Mouse (Mus musculus): Measurements from ENCODE around the gene Acoxl.

Acoxl gene

DNA sequence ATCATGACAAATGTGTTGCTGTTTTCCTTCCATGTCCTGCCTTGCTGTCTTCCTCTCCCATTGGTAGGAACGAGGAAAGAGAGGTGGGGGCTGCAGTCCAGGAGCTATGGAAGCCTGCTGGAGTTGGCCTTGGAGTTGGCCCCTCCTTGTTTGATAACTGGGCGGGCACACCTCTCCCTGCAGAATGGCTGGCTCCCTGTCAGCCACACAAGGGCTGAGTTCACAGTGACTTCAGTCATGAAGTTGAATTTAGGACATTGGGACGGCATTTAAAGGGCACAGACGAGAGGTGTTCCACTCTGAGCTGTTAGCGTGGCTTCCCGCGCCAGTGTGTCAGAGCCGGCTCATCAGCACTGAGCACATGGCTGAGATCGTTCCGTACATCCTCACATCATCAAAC lies 66.2 kb downstream of the Acoxl start:
- DNase-seq: no peak

DNA sequence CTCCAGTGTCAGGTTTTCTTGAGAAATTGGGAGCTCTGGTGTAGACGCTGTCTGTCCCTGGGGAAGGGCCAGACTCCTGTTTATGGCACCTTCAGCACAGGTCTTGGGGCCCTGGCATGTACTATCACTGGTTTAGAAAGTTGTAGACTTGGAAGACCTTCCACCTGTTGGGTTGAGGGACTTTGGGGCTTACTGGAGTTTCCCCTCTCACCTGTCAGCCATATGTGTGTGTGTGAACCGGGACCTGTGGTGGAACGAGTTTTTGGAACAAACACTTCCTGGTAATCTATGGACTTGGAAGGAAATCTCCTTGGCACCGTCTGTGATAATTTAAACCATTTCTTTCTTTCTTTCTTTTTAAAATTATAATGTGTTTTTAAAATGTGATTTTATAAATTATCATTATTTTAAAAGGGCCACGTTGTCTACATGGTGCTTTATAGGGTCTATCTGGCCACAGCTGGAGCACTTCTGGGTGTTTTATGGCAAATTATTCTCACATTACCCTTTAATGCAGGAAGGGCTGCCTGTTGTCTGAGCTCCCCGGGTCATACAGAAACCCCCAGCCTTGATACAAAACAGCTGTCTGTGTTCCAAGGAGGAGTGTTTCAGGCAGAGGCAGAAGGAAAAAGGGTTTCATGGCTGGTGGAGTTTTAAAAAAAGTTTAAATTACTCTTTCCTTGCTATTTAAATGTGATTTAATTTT lies 68.5 kb downstream of the Acoxl start:
- no peak for DNase-seq

DNA sequence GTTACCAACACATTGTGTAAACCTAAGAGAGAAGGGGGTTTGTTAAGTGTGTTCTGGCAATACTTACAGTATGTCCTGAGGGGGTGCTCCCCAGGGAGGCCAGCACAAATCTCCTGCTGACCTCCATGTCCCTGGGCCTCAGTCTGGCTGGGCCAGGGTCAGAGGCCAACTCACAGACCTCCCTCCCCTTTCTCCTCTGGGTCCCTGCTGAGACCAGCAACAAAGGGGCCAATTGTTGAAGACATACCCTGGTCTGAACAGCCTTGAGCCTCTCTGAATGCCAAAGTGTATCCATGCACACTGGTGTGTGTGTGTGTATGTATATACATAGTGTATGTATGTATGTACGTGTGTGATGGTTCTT lies 69.0 kb downstream of the Acoxl start:
- no peak for DNase-seq

DNA sequence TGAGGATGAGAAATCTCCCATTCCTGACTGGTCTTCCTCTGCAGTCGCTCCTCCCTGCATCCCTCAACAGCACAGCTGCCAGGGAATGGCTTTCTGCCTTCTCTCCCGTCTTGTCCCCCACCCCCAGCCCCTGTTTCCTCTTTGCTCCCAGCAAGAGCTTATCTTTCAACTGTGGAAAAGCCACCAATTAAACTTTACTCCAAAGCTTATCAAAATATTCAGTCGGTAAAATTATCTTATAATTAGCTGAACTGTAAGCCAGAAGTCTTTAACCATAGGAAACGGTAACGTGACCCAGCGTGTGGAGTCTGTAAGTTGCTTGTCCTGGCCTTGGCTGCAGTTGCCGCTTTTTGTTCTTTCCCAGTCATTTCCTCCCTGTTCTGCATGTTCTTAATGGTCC lies 70.2 kb downstream of the Acoxl start:
- no peak for DNase-seq

DNA sequence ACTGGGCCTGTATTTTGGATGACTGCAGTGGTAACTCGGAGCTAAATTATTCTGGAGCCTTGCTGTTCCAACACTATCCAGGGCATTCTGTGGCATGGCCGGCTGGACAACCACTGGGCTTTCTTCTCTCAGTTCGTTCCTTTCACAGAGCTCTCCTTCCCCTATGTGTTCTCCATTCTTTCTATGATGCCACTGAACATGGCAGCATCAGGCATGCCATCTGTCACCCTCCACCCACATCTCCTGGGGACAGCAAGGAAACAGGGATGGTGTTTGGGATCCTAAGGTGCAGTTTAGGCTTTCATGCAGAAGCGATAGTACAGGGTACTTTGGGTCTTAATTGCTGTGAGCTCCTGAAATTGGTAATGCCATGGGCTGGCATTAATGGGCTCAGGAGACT lies 71.1 kb downstream of the Acoxl start:
- DNase-seq: no peak

DNA sequence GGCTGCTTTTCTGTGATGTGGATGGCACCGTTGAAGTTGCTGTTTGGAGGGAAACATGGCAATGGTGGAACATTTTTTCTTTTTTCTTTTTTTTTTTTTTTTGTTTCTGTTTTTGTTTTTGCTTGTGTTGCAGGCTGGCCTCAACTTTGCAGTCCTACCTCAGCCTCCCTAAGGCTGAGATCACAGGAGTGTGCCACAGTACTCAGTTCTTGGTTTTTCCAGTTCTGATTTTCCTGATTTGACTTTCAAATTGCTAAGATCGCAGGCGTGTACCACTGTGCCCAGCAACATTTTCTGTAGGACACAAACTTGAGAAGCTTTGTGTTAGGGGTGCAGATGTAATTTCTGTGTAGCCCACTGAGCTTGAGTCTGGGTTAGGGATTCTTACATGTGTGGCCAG lies 72.9 kb downstream of the Acoxl start:
- DNase-seq: no peak

DNA sequence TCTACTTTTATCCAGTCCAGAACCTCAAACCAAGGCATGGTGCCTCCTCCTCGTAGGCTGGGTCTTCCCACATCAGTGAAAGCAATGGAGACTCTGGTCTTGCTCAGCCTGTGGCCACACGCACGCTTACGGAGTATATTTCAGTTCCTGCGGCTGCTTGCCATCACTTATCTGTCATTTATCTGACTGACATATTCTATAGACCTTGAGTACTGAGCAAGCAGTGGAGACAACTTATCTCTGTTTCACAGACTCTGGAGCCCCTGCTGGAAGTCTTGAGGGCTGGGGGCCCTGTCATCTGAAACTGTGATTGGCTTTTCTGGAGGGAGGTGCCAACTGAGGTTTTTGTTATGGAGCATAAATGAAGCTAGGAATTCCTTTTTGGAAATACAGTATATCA lies 75.4 kb downstream of the Acoxl start:
- no peak for DNase-seq

DNA sequence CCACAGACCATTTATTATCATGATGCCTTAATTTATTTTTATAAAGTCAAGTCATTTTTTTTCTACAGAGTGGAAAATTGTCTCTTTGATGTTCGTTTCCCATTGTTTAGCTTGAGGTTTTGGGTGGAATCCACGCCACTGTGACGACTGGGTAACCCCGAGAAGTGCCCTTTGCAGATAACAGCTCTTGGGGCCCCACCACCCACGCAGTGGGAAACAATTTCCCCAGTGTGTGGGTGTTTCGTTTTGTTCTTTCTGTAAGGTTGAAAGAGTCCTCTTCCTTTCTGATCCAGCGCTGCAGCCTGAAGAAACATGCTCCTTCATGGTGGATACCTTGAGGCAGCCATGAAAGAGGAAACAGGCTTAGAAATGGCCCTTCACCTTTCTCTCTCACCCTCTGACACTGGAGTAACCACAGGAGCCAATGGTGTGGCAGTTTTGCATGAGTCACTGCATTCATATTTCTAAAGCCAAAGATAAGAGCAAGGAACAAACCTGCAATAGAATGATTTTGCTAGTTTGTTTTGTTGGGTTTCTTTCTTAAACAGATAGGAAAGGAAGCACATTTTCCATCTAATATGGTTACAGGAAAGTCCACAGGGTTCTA lies 78.2 kb downstream of the Acoxl start:
- no peak for DNase-seq

DNA sequence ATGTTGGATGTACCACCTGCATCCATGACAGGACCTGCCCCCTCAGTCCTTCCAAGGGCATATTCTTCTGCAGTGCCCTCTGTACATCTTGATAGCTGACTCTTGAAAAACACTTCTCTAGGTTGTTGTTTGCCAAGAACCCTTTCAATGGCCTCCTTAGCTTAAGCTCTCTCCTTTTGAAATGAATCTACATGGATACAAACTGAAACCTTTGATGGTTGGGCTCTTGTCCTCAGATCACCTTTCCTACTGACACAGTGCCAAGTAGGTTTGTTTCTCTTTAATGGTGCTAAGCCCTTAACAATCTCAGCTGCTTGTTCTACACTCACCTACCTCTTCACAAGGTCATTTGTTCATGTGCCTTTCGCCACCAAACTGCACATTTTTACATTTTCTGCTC lies 81.1 kb downstream of the Acoxl start:
- DNase-seq: no peak

DNA sequence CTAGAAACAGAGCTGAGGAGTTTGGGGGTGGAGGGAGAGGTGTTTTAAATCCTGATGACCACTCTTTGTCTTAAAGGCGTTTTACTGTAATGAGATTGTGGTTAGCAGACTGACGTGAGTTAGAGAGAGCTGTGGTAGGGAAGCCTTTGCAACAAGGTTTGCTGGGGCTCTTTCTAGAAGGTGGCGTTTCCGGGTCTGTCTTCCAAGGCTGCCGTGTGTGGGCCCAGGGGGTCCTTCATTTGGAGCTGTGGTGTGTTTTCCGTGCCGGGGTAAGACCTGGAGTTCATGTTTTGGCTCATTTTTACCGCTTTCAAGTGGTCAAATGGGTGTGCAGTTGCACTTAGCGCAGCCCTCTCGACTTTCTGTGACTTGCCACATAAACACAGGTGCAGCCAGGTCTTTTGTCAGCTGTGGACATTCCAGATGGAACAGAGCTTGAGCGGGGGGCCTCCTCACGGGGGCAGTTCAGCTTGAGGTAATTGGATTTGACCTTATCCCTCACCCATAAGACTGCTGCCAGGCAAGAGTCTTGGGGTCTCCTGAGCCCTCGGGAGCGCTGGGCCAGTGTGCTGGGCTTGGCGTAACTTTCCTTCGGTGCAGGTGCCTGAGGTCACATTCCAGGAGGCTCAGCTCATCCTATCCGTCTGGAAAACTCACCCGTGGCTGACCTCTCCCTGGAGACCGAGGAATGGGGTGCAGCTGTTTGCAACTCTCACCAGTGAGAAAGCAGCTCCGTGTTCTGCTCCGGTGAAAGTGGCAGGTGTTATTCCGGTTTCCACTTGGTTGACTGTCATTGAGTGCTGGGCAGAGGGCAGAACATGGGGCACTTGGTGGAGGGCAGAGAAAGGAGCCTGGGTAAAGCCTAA lies 83.6 kb downstream of the Acoxl start:
- DNase-seq: no peak

DNA sequence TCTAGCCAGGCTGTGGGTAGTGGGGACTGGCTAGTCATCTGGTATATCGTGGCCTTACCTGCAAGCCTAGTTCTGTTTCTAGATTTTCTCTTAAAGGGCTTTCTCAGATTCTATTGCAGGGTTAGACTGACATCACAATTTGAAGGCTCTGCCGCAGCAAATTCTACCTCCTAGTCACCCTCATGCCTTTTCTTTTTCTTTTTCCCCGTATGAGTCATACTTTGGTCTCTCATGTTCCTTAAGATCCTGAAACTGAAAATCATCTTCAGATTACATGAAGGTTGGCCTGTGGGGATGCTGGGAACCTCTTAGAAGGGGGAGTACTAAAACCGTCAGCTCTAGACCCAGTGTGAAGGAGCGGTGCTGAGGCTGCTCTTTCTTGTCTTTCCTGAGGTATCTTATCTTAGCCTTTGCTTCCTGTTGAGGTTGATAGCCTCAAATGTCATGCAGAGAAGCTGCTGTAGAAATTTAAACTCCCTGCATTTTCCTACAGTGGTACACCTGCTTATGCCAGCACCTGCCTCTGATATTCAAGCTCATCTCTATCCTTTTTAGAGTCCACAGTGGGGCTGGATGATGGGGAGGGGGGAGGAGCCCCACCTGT lies 84.5 kb downstream of the Acoxl start:
- DNase-seq: no peak

DNA sequence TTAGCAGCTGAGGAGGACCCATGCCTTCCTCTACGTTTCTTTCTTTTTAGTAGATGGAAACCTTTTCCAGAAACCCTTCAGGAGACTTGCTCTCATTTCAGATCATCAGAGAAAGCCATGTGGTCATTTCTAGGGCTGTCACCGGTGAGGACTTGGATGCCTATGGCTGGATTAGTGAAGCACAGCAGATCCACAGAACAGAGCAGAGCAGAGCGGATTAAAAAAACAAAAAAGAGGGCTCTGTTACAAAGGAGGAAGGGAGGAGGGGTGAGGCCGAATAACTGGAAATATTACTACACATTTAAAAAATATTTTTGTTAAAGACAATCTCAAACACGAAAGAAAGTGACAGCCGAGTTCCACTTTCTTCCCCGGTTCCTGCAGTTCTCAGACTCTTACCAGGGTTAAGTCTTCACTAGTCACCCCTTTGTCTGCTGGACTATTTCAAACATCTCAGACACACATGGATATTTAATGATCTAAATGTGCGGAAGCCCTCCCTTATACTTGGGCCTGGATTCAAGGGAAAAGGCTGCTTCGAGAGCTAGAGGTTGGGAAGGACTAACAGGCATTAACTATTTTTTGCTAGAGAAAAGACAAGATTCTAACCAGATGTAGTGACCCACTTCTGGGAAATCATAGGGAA lies 88.1 kb downstream of the Acoxl start:
- DNase-seq: no peak

DNA sequence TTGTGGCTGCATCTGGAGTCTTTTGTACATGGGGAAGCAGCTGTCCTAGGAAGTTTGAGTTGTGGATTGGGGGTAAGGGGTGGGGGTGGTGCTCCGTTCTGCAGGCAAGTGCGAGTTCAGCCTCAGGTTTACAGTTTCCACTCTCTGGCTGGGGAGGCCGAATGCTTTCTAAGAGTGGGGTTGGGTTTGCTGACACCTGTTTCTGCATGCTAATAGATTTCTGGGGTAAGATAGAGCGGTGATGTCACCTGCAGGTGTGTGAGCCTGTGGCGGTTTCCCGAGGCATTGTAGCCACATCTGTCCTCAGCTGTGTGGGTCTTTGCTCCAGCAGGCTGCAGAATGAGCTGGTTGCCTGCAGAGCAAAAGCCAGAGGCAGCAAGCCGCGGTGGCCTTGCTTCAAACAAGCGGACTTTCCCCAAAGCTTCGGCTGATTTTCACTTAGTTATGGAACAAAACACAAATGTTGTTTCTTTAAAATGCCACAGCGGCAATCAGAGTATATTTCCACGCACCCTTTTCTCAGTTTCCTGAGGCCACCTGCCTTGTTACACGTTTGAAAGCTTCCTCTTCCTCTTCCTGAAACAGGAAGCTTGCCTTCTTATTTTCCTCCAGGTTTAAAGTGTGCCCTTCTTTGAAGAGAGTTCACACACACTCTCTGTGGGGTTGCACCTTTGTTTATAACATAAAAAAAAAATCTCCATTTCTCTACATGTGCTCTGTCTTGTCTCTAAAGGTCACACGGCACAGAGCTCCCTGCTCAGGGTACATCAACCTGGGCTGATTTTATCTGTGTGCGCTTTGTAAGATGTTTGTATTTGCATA lies 89.0 kb downstream of the Acoxl start:
- DNase-seq: no peak

DNA sequence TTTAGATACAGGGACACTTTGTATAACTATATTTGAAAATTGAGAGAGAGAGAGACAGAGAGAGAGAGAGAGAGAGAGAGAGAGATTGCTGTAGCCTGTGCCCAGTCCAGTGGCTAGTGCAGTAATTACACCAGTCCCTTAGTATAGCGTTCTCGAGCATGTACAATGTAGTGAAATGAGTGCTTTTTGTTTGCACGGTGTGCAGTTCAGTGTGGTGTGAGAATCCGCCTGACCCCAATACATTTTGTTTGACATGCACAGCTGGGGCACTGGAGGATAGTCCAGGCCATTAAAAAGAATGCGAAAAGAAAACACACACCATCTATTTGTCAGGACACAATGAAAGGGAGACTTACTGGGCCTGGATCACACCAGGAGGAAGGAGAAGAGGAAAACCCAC lies 89.6 kb downstream of the Acoxl start:
- DNase-seq: no peak

DNA sequence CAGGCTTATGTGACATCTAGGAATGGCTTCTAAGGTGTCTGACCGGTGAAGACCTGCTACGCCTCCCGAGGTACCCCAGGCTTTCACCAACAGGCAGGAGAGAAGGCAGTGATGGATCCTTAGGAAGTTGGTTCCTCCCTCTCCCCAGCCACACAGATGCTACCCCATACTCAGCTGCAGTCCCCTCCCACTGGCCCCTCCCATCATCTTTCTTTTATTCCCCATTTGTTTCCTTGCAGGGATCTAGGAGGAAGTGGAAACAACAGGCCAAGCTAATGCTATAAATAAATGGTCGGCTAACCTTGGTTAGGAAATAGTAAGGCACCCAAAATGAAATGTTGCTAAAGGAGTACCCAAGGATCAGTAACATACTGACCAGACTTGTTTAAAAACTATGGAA lies 90.2 kb downstream of the Acoxl start:
- no peak for DNase-seq

DNA sequence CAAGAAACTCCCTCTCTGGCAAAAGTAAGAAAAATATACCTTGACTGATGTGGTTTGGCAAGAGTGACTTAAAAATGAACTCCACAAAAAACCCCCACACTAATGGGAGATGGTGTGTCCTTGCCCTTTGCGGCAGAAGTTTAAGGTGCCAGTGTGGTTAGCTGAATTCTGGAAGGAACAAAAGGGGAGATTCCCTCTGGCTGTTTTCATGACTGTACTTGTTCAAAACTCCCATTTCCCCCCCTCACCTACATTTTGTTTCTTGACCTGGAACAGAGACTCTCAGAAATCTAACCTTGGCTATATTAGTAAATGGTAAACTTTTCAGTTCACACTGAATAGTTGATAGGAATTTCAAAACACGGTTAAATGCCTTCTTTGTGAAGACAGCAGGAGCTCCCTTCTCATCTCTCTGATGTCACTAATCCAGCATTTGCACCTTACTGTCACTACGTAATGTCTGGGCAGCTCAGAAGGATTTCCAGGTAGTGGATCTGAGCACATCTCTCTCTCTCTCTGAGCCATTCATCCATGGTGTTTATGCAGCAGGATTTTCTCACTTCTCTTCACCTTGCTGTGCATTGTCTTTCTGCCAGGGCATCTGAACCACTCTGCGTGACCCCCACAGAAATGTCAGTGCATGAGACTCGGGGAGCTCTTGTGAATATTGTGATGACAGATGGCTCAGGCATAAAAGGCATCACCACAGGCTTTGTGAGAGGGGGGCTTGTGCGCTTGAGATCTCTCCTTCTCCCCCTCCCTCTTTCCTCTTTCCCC lies 91.5 kb downstream of the Acoxl start:
- no peak for DNase-seq

DNA sequence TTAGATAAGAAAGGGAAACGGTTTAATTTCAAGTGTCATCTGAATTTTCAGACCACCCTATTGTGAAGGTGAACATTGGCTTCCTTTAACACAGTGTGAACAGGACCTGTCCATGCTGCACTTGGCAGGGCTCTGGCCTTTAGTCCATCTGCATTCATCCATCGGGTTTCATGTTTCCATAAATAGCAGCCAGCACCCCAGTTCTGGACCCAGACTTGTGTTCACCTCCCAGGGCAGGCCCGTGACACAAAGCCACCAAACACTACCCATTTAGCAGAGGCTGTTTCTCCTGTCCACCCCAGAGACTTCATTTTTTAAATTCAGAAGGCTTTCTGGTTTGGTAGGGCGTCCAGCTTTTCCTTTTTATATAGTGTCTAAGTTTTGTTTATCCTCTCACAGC lies 92.9 kb downstream of the Acoxl start:
- no peak for DNase-seq

DNA sequence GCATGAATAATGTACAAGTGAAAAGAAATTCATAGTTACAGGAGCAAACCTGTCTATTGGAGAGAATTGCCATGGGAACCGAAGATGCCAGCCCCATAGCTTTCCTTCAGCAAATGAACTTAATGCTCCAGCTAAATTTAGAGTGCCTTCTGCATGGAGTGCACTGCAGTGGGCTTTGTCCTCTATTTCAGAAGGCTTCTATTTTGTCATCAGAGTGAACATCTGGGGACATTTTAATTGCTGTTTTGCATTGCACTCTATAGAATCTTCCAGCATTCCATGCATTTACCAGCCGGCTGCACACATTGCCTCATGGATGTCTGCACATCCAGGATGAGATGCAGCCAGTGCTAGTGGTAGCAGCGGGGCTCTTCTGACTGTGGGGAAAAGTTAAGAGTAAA lies 94.9 kb downstream of the Acoxl start:
- DNase-seq: peak; percentile 11

DNA sequence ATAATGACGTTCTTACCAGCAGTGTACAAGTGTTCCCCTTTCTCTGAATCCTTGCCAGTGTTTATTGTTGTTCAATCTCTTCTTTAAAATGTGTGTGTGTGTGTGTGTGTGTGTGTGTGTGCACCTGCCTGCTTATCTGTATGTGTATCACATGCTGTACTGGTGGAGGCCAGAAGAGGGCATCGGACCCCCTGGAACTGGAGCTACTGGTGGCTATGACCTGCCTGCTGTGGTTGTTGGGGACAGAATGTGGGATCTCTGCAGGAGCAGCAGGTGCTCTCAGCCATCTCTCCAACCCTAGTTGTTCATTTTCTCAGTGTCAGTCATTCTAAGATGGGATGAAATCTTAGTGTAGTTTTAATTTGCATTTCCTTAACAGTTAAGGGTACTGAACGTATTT lies 98.4 kb downstream of the Acoxl start:
- DNase-seq: no peak

DNA sequence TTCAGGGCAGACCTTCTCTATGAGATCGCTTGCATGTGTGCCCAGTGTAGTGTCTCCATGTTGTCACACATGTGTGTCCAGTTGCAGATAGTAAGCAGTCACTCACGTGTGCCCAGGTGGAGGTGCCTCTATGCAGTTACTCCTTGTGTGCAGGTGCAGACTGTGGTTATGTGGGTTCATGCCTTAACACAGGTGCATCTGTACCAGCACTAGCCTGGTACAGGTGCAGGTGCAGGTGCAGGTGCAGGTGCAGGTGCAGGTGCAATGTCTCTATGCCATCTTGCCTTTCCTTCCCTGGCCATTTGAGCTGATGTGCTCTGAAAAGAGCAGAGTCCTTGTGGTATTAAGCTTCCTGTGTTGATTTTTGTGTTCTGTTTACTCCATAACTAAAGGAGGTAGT lies 100.5 kb downstream of the Acoxl start:
- no peak for DNase-seq

DNA sequence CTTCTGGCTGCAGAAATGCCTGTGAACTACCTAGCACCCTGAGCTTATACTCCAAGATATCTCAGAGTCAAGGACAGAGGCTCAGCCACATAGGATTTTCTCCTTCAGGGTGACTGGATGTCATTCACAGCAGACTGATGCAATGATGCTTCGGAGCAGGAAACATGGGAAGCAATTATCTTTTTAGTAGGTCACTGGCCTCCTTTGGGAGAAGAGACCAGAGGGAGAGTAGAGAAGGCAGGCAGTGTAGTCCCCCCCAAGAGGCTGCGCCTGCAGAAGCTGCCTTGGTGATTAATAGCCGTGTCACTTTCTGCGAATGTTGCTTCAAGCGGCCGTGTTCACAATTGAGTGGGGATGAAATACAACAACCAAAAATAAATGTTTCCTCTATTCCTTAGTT lies 121.9 kb downstream of the Acoxl start:
- DNase-seq: peak; percentile 15

DNA sequence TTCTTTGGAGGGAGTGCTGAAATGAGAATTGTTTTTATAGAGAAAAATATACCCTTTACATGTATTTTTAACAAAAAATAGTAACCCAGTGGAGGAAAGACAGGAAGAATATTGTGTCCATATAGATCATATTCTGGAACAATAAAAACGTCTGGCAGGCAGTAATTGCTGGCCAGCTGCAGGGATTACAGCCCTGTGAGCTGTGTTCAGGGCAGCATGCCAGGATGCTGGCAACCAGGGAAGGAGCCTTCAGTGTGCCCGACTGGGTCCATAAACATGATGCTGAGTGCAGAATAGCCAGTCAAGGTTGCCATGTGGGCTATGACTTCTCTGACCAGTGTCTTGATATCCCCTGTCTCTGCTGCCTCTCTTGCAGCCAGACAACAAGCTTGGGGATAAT lies 122.5 kb downstream of the Acoxl start:
- DNase-seq: peak; percentile 67
